Mouse (Mus musculus): Measurements from ENCODE around the gene Spatc1l. TPM values are rescaled to one million over a fixed set of nuclear protein-coding genes. Genes with fewer than 3 reads are reported as not detected.

The Spatc1l gene
- total RNA-seq, 1 experiment = not detected

DNA sequence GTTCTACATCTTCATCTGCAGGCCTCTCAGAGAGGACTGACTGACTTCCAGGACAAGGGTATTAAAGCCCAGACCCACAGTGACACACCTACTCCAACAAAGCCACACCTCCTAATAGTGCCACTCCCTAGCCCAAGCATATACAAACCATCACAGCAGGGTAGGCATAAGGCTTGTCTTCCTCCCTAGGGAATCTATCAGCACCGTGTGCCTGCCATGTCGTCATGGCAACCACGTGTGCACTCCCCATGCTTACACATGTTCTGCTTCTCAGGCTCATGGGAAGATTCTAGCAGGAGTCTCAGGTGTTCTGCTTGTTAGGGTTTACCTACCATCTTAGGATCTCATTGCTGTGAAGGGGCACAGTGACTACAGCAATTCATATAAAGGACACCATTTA lies 10.5 kb upstream of the Spatc1l start:
- TF ChIP-seq MAFK (IDR thresholded peaks at IDR 0.05; ENCODE audit: insufficient read depth, low read depth, low read length) (no peak), CHD2 (IDR thresholded peaks at IDR 0.05; ENCODE audit: low read depth, low read length) (no peak), ZNF384 (IDR thresholded peaks at IDR 0.05; ENCODE audit: low read depth, low read length) (no peak), HCFC1 (IDR thresholded peaks at IDR 0.05; ENCODE audit: borderline replicate concordance, insufficient read depth, low read length) (no peak), ZC3H11A (IDR thresholded peaks at IDR 0.05; ENCODE audit: borderline replicate concordance, low read depth, low read length) (no peak)
- H3K9ac ChIP-seq (ENCODE audit: insufficient read depth, low read depth, low read length, poor library complexity, severe bottlenecking) = no peak overlapping the region
- no peak overlapping the region for H3K4me3 ChIP-seq (ENCODE audit: insufficient read depth in 1 of 2, low read depth in 1 of 2, low read length in 2 of 2, poor library complexity in 1 of 2, severe bottlenecking in 1 of 2)
- H3K4me1 ChIP-seq (ENCODE audit: control insufficient read depth in 2 of 2, insufficient read depth in 2 of 2, low read length in 2 of 2, poor library complexity in 1 of 2) = no peaks in the 10 kb centered on the region
- no peak overlapping the region; the same call in 1 of the 2 replicates for H3K27ac ChIP-seq (ENCODE audit: insufficient read depth, low read depth, low read length, poor library complexity, severe bottlenecking)
- in situ Hi-C loops (cut with MboI; ENCODE audit: low sequenced_read_pairs in 2 of 2, unreplicated experiment in 2 of 2) = loop anchor here (5.0 to 10.0 kb wide), 2 partner anchors 181 to 183 kb away; no protein-coding TSS in a partner anchor
- peaks cover 73% of the 10 kb centered on the region for H3K36me3 ChIP-seq (ENCODE audit: control insufficient read depth, insufficient read depth, low read length, poor library complexity, severe bottlenecking)
- no peaks in the 10 kb centered on the region for H3K9me3 ChIP-seq (ENCODE audit: control insufficient read depth, insufficient read depth, low read depth, low read length)
- DNase-seq (ENCODE audit: low read depth, low spot score) = no peak

DNA sequence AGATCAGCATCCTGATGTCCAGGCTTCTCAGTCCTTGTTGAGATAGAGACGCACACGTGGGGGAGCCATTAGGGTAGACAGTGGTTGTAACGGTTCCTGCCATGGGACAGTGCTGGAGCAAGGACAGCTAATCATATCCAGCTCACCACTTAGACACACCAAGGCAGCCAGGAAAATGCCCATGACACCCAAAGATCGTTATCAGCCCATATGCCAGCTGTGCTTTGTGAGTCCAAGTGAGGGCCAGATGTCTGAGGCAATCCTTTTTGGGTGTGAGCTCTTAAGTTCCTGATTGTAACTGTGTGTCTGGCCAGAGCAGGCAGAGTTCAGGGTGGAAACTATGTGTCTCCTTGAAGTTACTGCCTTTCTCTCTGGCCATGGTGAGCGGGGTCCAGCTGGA lies 8.0 kb upstream of the Spatc1l start:
- Histone ChIP-seq H3K4me3 (ENCODE audit: insufficient read depth in 1 of 2, low read depth in 1 of 2, low read length in 2 of 2, poor library complexity in 1 of 2, severe bottlenecking in 1 of 2) (no peak overlapping the region), H3K36me3 (ENCODE audit: control insufficient read depth, insufficient read depth, low read length, poor library complexity, severe bottlenecking) (peaks cover 55% of the 10 kb centered on the region), H3K9ac (ENCODE audit: insufficient read depth, low read depth, low read length, poor library complexity, severe bottlenecking) (no peak overlapping the region), H3K4me1 (ENCODE audit: control insufficient read depth in 2 of 2, insufficient read depth in 2 of 2, low read length in 2 of 2, poor library complexity in 1 of 2) (no peaks in the 10 kb centered on the region), H3K27ac (ENCODE audit: insufficient read depth, low read depth, low read length, poor library complexity, severe bottlenecking) (no peak overlapping the region), H3K9me3 (ENCODE audit: control insufficient read depth, insufficient read depth, low read depth, low read length) (no peaks in the 10 kb centered on the region)
- no peak for DNase-seq (ENCODE audit: low read depth, low spot score)
- no peak for TF ChIP-seq MAFK (IDR thresholded peaks at IDR 0.05; ENCODE audit: insufficient read depth, low read depth, low read length)
- in situ Hi-C loops (cut with MboI; ENCODE audit: low sequenced_read_pairs in 2 of 2, unreplicated experiment in 2 of 2) = loop anchor here (5.0 to 10.0 kb wide), 2 partner anchors 178 to 181 kb away; no protein-coding TSS in a partner anchor

DNA sequence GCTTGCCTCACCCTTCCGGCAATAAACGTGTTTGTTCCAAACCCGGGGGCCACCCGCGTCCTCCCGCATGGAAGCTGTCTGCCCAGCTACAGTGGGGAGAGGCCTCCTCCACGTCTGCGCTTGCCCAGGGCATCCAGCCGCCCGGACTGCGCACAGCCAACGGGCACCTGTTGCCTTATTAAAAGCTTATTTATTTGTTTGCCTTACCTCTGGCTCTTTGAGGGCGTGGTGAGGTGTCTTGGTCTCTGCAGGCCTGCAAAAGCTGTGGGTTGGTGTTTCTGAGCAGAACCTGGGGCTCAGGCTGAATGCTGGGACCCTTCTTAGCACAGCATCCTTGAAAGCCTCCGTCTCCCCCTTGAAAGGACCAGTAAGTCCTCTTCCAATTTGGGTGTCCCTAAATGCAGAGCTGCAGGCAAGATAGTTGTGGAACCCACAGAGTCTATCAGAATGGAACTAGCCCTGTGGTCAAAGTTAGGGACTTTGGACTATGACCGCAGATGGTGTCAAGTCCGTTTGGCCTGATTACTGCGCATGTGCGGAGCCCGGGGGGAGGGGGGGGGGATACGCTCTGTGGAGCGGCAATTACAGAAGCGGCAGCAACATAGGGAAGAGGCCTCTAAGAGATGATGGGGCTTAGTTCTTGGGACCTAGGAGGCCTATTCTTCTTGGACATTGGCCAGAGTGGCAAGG lies 8.1 kb downstream of the Spatc1l start:
- DNase-seq (ENCODE audit: low read depth, low spot score) = no peak
- in situ Hi-C loops (cut with MboI; ENCODE audit: low sequenced_read_pairs in 2 of 2, unreplicated experiment in 2 of 2) = no loop called here
- H3K4me3 ChIP-seq (ENCODE audit: insufficient read depth in 1 of 2, low read depth in 1 of 2, low read length in 2 of 2, poor library complexity in 1 of 2, severe bottlenecking in 1 of 2) = peak overlapping the region; percentile 10 to 63

DNA sequence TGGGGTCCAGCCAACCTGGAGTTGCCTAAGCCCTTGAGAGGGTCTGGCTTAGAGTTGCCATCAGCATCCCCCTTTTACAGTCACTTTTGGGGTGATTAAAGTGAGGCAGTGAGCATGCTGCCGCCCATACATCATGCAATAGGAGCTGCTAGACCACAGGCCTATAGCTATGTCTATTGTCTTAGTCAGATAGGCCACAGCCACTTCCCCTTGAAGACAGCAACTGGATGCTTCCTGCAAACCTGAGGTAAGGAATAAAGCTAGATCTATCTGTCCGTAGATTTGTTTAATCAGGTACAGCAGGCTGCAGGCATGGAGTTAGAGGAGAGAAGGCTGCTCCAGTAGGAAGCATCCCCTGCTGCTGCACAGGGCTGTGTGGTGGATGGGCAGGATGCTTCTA lies 9.0 kb downstream of the Spatc1l start:
- Histone ChIP-seq H3K9ac (ENCODE audit: insufficient read depth, low read depth, low read length, poor library complexity, severe bottlenecking) (no peak overlapping the region), H3K27ac (ENCODE audit: insufficient read depth, low read depth, low read length, poor library complexity, severe bottlenecking) (no peak overlapping the region), H3K9me3 (ENCODE audit: control insufficient read depth, insufficient read depth, low read depth, low read length) (no peaks in the 10 kb centered on the region), H3K36me3 (ENCODE audit: control insufficient read depth, insufficient read depth, low read length, poor library complexity, severe bottlenecking) (no peaks in the 10 kb centered on the region), H3K4me3 (ENCODE audit: insufficient read depth in 1 of 2, low read depth in 1 of 2, low read length in 2 of 2, poor library complexity in 1 of 2, severe bottlenecking in 1 of 2) (no peak overlapping the region), H3K4me1 (ENCODE audit: control insufficient read depth in 2 of 2, insufficient read depth in 2 of 2, low read length in 2 of 2, poor library complexity in 1 of 2) (peaks cover 0 to 7% of the 10 kb centered on the region in 2 experiments; a peak in 1 of 4 replicates)
- in situ Hi-C loops (cut with MboI; ENCODE audit: low sequenced_read_pairs in 2 of 2, unreplicated experiment in 2 of 2) = no loop called here
- TF ChIP-seq CHD2 (IDR thresholded peaks at IDR 0.05; ENCODE audit: low read depth, low read length) = no peak
- no peak for TF ChIP-seq HCFC1 (IDR thresholded peaks at IDR 0.05; ENCODE audit: borderline replicate concordance, insufficient read depth, low read length)
- TF ChIP-seq MAFK (IDR thresholded peaks at IDR 0.05; ENCODE audit: insufficient read depth, low read depth, low read length) = no peak
- no peak for TF ChIP-seq ZNF384 (IDR thresholded peaks at IDR 0.05; ENCODE audit: low read depth, low read length)
- no peak for TF ChIP-seq ZC3H11A (IDR thresholded peaks at IDR 0.05; ENCODE audit: borderline replicate concordance, low read depth, low read length)
- DNase-seq (ENCODE audit: low read depth, low spot score) = no peak

More for the DNA sequence above, 8.1 kb downstream of the Spatc1l start:
- Histone ChIP-seq H3K27ac (ENCODE audit: insufficient read depth, low read depth, low read length, poor library complexity, severe bottlenecking) (no peak overlapping the region), H3K9me3 (ENCODE audit: control insufficient read depth, insufficient read depth, low read depth, low read length) (no peaks in the 10 kb centered on the region), H3K9ac (ENCODE audit: insufficient read depth, low read depth, low read length, poor library complexity, severe bottlenecking) (peak overlapping the region; percentile 20; the same call in 1 of the 2 replicates), H3K36me3 (ENCODE audit: control insufficient read depth, insufficient read depth, low read length, poor library complexity, severe bottlenecking) (no peaks in the 10 kb centered on the region), H3K4me1 (ENCODE audit: control insufficient read depth in 2 of 2, insufficient read depth in 2 of 2, low read length in 2 of 2, poor library complexity in 1 of 2) (peaks cover 0 to 7% of the 10 kb centered on the region in 2 experiments; a peak in 1 of 4 replicates)
- no peak for TF ChIP-seq ZC3H11A (IDR thresholded peaks at IDR 0.05; ENCODE audit: borderline replicate concordance, low read depth, low read length)
- TF ChIP-seq ZNF384 (IDR thresholded peaks at IDR 0.05; ENCODE audit: low read depth, low read length) = no peak
- TF ChIP-seq CHD2 (IDR thresholded peaks at IDR 0.05; ENCODE audit: low read depth, low read length) = no peak

DNA sequence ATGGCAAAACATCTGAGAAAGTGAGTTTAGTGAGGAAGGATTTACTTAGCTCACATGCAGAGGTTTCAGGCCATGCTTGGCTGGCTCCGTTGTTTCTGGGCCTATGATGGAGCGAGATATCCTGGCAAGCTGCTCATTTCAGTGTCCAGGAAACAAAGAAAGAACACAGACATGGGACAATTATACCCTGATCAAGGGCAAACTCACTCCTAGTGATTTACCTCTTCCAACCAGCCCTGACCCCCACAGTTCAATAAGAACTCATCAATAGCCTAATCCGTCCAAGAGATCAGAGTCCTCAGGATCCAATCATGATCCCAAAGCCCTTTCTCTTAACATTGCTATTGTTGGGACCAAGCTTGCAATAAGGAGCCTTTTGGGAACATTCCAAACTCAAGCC lies 10.1 kb downstream of the Spatc1l start:
- in situ Hi-C loops (cut with MboI; ENCODE audit: low sequenced_read_pairs in 2 of 2, unreplicated experiment in 2 of 2) = no loop called here

More for the DNA sequence above, 10.1 kb downstream of the Spatc1l start:
- TF ChIP-seq CHD2 (IDR thresholded peaks at IDR 0.05; ENCODE audit: low read depth, low read length) (no peak), HCFC1 (IDR thresholded peaks at IDR 0.05; ENCODE audit: borderline replicate concordance, insufficient read depth, low read length) (no peak), MAFK (IDR thresholded peaks at IDR 0.05; ENCODE audit: insufficient read depth, low read depth, low read length) (no peak), ZC3H11A (IDR thresholded peaks at IDR 0.05; ENCODE audit: borderline replicate concordance, low read depth, low read length) (no peak), ZNF384 (IDR thresholded peaks at IDR 0.05; ENCODE audit: low read depth, low read length) (no peak)
- H3K4me1 ChIP-seq (ENCODE audit: control insufficient read depth in 2 of 2, insufficient read depth in 2 of 2, low read length in 2 of 2, poor library complexity in 1 of 2) = peaks cover 0 to 9% of the 10 kb centered on the region in 2 experiments; a peak in 2 of 4 replicates
- no peaks in the 10 kb centered on the region for H3K9me3 ChIP-seq (ENCODE audit: control insufficient read depth, insufficient read depth, low read depth, low read length)
- DNase-seq (ENCODE audit: low read depth, low spot score) = no peak
- H3K4me3 ChIP-seq (ENCODE audit: insufficient read depth in 1 of 2, low read depth in 1 of 2, low read length in 2 of 2, poor library complexity in 1 of 2, severe bottlenecking in 1 of 2) = no peak overlapping the region
- no peaks in the 10 kb centered on the region for H3K36me3 ChIP-seq (ENCODE audit: control insufficient read depth, insufficient read depth, low read length, poor library complexity, severe bottlenecking)
- H3K9ac ChIP-seq (ENCODE audit: insufficient read depth, low read depth, low read length, poor library complexity, severe bottlenecking) = no peak overlapping the region
- no peak overlapping the region for H3K27ac ChIP-seq (ENCODE audit: insufficient read depth, low read depth, low read length, poor library complexity, severe bottlenecking)
